Mouse (Mus musculus) embryo, embryonic 11 days (tissue): ENCODE results near the gene Foxd2.
A peak's percentile ranks its signal among the peaks of the same experiment; 100 is the strongest.

ENCODE experiments used
- DNase-seq: peaks from one replicate; pipeline ENCODE4 v3.0.0-alpha.2; 2015

Foxd2 gene

GRCm38 (mm10) chr4:114909602-114910484, 1.2 kb upstream of the Foxd2 start:
- peak; percentile 81 for DNase-seq

- peak; percentile 64 for DNase-seq
These were observed 483 bp downstream of the Foxd2 start for GRCm38 (mm10) chr4:114907951-114908828.

- DNase-seq, result peak; percentile 59
These were observed 1.4 kb downstream of the Foxd2 start for GRCm38 (mm10) chr4:114907056-114907917.

GRCm38 (mm10) chr4:114905969-114906680, 2.5 kb downstream of the Foxd2 start:
- peak; percentile 36 for DNase-seq

GRCm38 (mm10) chr4:114905501-114905900, 3.2 kb downstream of the Foxd2 start:
- no peak for DNase-seq

GRCm38 (mm10) chr4:114903422-114903782, 5.3 kb downstream of the Foxd2 start:
- DNase-seq, result peak; percentile 53

- DNase-seq, result peak; percentile 77
These were observed 5.8 kb downstream of the Foxd2 start for GRCm38 (mm10) chr4:114902641-114903421.

- peak; percentile 79 for DNase-seq
These were observed 6.9 kb downstream of the Foxd2 start for GRCm38 (mm10) chr4:114901643-114902351.

GRCm38 (mm10) chr4:114900866-114901642, 7.6 kb downstream of the Foxd2 start:
- peak; percentile 55 for DNase-seq

- no peak for DNase-seq
These were observed 8.8 kb downstream of the Foxd2 start for GRCm38 (mm10) chr4:114899885-114900284.

GRCm38 (mm10) chr4:114897853-114898252, 10.8 kb downstream of the Foxd2 start:
- peak; percentile 48 for DNase-seq

- no peak for DNase-seq
These were observed 26.4 kb downstream of the Foxd2 start for GRCm38 (mm10) chr4:114882232-114882631.

GRCm38 (mm10) chr4:114876441-114876972, 32.2 kb downstream of the Foxd2 start:
- peak; percentile 21 for DNase-seq

GRCm38 (mm10) chr4:114869765-114870490, 38.7 kb downstream of the Foxd2 start:
- peak; percentile 38 for DNase-seq

- no peak for DNase-seq
These were observed 45.5 kb downstream of the Foxd2 start for GRCm38 (mm10) chr4:114863166-114863565.

GRCm38 (mm10) chr4:114858426-114858825, 50.2 kb downstream of the Foxd2 start:
- no peak for DNase-seq
